Mouse (Mus musculus): ENCODE measurements at regions not wholly inside any gene's neighbourhood (a gene's known extent, or its start where the extent isn't known, plus 50 kb on each side); places are given as distances from the start of the nearest gene placed in this dataset.

- no peaks in the 10 kb centered on the region for H3K4me1 ChIP-seq
- 47% methylated on average over 2 of the region's 2 CpGs for WGBS
- H3K9ac ChIP-seq, result no peak overlapping the region
- H3K9me3 ChIP-seq, result no peaks in the 10 kb centered on the region
- H3K27ac ChIP-seq, result no peak overlapping the region
- H3K27me3 ChIP-seq, result no peaks in the 10 kb centered on the region
- H3K4me2 ChIP-seq (replicated peaks), result no peak overlapping the region
- ATAC-seq (ENCODE audit: low FRiP score, low read depth), result no peak
- no peaks in the 10 kb centered on the region for H3K36me3 ChIP-seq
- H3K4me3 ChIP-seq, result no peak overlapping the region
Observed at GRCm38 (mm10) chr19:15230129-15230927, 632.5 kb upstream of the Tle4 start.

- H3K9ac ChIP-seq, result no peak overlapping the region
- no peaks in the 10 kb centered on the region for H3K27me3 ChIP-seq
- ATAC-seq (ENCODE audit: low FRiP score, low read depth), result no peak
- no peak overlapping the region for H3K4me3 ChIP-seq
- no peaks in the 10 kb centered on the region for H3K9me3 ChIP-seq
- H3K27ac ChIP-seq, result no peak overlapping the region
- no peaks in the 10 kb centered on the region for H3K36me3 ChIP-seq
- no peak overlapping the region for H3K4me2 ChIP-seq (replicated peaks)
- WGBS, result 81% methylated on average over 3 of the region's 3 CpGs
- no peaks in the 10 kb centered on the region for H3K4me1 ChIP-seq
Observed at GRCm38 (mm10) chr19:15217387-15217786, 619.5 kb upstream of the Tle4 start.

- Histone ChIP-seq H3K9ac (no peak overlapping the region), H3K9me3 (no peaks in the 10 kb centered on the region), H3K4me1 (no peaks in the 10 kb centered on the region), H3K36me3 (no peaks in the 10 kb centered on the region), H3K27me3 (no peaks in the 10 kb centered on the region), H3K4me3 (no peak overlapping the region), H3K4me2 (replicated peaks) (no peak overlapping the region), H3K27ac (no peak overlapping the region)
- ATAC-seq (ENCODE audit: low FRiP score, low read depth), result no peak
- 62% methylated on average over 3 of the region's 3 CpGs for WGBS
Observed at GRCm38 (mm10) chr19:15214651-15215050, 616.8 kb upstream of the Tle4 start.

GRCm38 (mm10) chr19:15212881-15213280 lies 615.0 kb upstream of the Tle4 start:
- no peaks in the 10 kb centered on the region for H3K9me3 ChIP-seq
- no peak overlapping the region for H3K9ac ChIP-seq
- 36% methylated on average over 5 of the region's 5 CpGs for WGBS
- no peak overlapping the region for H3K4me2 ChIP-seq (replicated peaks)
- no peaks in the 10 kb centered on the region for H3K27me3 ChIP-seq
- no peaks in the 10 kb centered on the region for H3K36me3 ChIP-seq
- no peak overlapping the region for H3K27ac ChIP-seq
- no peaks in the 10 kb centered on the region for H3K4me1 ChIP-seq
- ATAC-seq (ENCODE audit: low FRiP score, low read depth), result no peak
- no peak overlapping the region for H3K4me3 ChIP-seq

- H3K27me3 ChIP-seq, result no peaks in the 10 kb centered on the region
- no peak overlapping the region for H3K27ac ChIP-seq
- WGBS, result 88% methylated on average over 1 of the region's 1 CpGs
- H3K9me3 ChIP-seq, result no peaks in the 10 kb centered on the region
- no peak for ATAC-seq (ENCODE audit: low FRiP score, low read depth)
- no peaks in the 10 kb centered on the region for H3K4me1 ChIP-seq
- H3K9ac ChIP-seq, result no peak overlapping the region
- no peaks in the 10 kb centered on the region for H3K36me3 ChIP-seq
- no peak overlapping the region for H3K4me3 ChIP-seq
- no peak overlapping the region for H3K4me2 ChIP-seq (replicated peaks)
Observed at GRCm38 (mm10) chr19:15203039-15203438, 605.2 kb upstream of the Tle4 start.

GRCm38 (mm10) chr19:15201262-15201661 lies 603.4 kb upstream of the Tle4 start:
- Histone ChIP-seq H3K36me3 (no peaks in the 10 kb centered on the region), H3K27me3 (no peaks in the 10 kb centered on the region), H3K9ac (no peak overlapping the region), H3K9me3 (no peaks in the 10 kb centered on the region), H3K27ac (no peak overlapping the region), H3K4me2 (replicated peaks) (no peak overlapping the region), H3K4me3 (no peak overlapping the region), H3K4me1 (no peaks in the 10 kb centered on the region)
- WGBS, result 45% methylated on average over 3 of the region's 3 CpGs
- no peak for ATAC-seq (ENCODE audit: low FRiP score, low read depth)

- H3K4me3 ChIP-seq, result no peak overlapping the region
- no peaks in the 10 kb centered on the region for H3K9me3 ChIP-seq
- H3K27me3 ChIP-seq, result no peaks in the 10 kb centered on the region
- no peak overlapping the region for H3K27ac ChIP-seq
- no peak for ATAC-seq (ENCODE audit: low FRiP score, low read depth)
- H3K4me2 ChIP-seq (replicated peaks), result no peak overlapping the region
- 65% methylated on average over 4 of the region's 4 CpGs for WGBS
- H3K9ac ChIP-seq, result no peak overlapping the region
- H3K4me1 ChIP-seq, result no peaks in the 10 kb centered on the region
- H3K36me3 ChIP-seq, result no peaks in the 10 kb centered on the region
Observed at GRCm38 (mm10) chr19:15200792-15201191, 602.9 kb upstream of the Tle4 start.

GRCm38 (mm10) chr19:15200361-15200760 lies 602.5 kb upstream of the Tle4 start:
- Histone ChIP-seq H3K36me3 (no peaks in the 10 kb centered on the region), H3K9ac (no peak overlapping the region), H3K4me3 (no peak overlapping the region), H3K27ac (no peak overlapping the region), H3K4me1 (no peaks in the 10 kb centered on the region), H3K9me3 (no peaks in the 10 kb centered on the region), H3K4me2 (replicated peaks) (no peak overlapping the region), H3K27me3 (no peaks in the 10 kb centered on the region)
- WGBS, result 49% methylated on average over 2 of the region's 2 CpGs
- ATAC-seq (ENCODE audit: low FRiP score, low read depth), result no peak

GRCm38 (mm10) chr19:15199692-15200091 lies 601.8 kb upstream of the Tle4 start:
- H3K4me3 ChIP-seq, result no peak overlapping the region
- 79% methylated on average over 1 of the region's 1 CpGs for WGBS
- ATAC-seq (ENCODE audit: low FRiP score, low read depth), result no peak

GRCm38 (mm10) chr19:15175221-15175620 lies 577.4 kb upstream of the Tle4 start:
- no peak for ATAC-seq (ENCODE audit: low FRiP score, low read depth)
- no peaks in the 10 kb centered on the region for H3K4me1 ChIP-seq

More at GRCm38 (mm10) chr19:15199692-15200091, 601.8 kb upstream of the Tle4 start:
- Histone ChIP-seq H3K9ac (no peak overlapping the region), H3K36me3 (no peaks in the 10 kb centered on the region), H3K27ac (no peak overlapping the region), H3K9me3 (no peaks in the 10 kb centered on the region), H3K4me1 (no peaks in the 10 kb centered on the region), H3K4me2 (replicated peaks) (no peak overlapping the region), H3K27me3 (no peaks in the 10 kb centered on the region)

GRCm38 (mm10) chr19:15173301-15173700 lies 575.5 kb upstream of the Tle4 start:
- Histone ChIP-seq H3K4me1 (no peaks in the 10 kb centered on the region), H3K9ac (no peak overlapping the region), H3K4me2 (replicated peaks) (no peak overlapping the region), H3K36me3 (no peaks in the 10 kb centered on the region), H3K4me3 (no peak overlapping the region), H3K27me3 (no peaks in the 10 kb centered on the region), H3K27ac (no peak overlapping the region), H3K9me3 (peaks cover 3% of the 10 kb centered on the region; the same call in 1 of the 2 replicates)
- ATAC-seq (ENCODE audit: low FRiP score, low read depth), result no peak
- WGBS, result 16% methylated on average over 5 of the region's 5 CpGs

More at GRCm38 (mm10) chr19:15175221-15175620, 577.4 kb upstream of the Tle4 start:
- Histone ChIP-seq H3K36me3 (no peaks in the 10 kb centered on the region), H3K27ac (no peak overlapping the region), H3K9ac (no peak overlapping the region), H3K9me3 (peaks cover 3% of the 10 kb centered on the region; the same call in 1 of the 2 replicates), H3K27me3 (no peaks in the 10 kb centered on the region), H3K4me3 (no peak overlapping the region), H3K4me2 (replicated peaks) (no peak overlapping the region)

- Histone ChIP-seq H3K4me2 (replicated peaks) (no peak overlapping the region), H3K9me3 (peaks cover 3% of the 10 kb centered on the region; the same call in 1 of the 2 replicates), H3K36me3 (no peaks in the 10 kb centered on the region), H3K27me3 (no peaks in the 10 kb centered on the region), H3K9ac (no peak overlapping the region), H3K4me3 (no peak overlapping the region), H3K27ac (no peak overlapping the region), H3K4me1 (no peaks in the 10 kb centered on the region)
- WGBS, result 72% methylated on average over 1 of the region's 1 CpGs
- no peak for ATAC-seq (ENCODE audit: low FRiP score, low read depth)
Observed at GRCm38 (mm10) chr19:15167184-15167583, 569.3 kb upstream of the Tle4 start.

- Histone ChIP-seq H3K36me3 (no peaks in the 10 kb centered on the region), H3K27me3 (no peaks in the 10 kb centered on the region), H3K4me1 (no peaks in the 10 kb centered on the region), H3K27ac (no peak overlapping the region), H3K9ac (no peak overlapping the region), H3K4me3 (no peak overlapping the region), H3K4me2 (replicated peaks) (no peak overlapping the region), H3K9me3 (no peaks in the 10 kb centered on the region)
- no peak for ATAC-seq (ENCODE audit: low FRiP score, low read depth)
- WGBS, result 56% methylated on average over 3 of the region's 3 CpGs
Observed at GRCm38 (mm10) chr19:15160641-15161040, 562.8 kb upstream of the Tle4 start.

Measured in limb, embryonic 13.5 days (tissue).